Mouse (Mus musculus): ENCODE data around the gene Olfr1438-ps1.
"Not testable (repeated sequence)": the region's sequence is repeated elsewhere in the genome, so short reads cannot be mapped to it uniquely, and the experiment has no call there.

Olfr1438-ps1 gene

DNA sequence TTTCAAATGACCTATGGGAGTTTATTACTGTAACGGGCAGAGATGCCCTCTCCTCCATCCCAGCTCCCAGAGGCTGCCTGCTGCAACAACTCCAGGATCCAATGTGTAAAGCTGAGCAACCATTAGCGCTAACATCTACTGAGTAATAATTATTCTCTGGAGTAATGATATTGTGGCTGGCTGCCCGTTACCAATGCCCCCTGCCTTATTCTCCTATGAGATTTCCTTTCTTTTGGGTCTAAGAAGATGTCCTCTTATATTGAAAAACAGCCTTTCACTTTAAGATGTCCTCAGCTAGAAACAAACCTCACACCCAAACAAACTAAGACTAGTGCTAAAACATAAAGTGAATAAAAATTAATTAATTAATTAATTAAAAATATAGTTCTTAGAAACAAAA is at the start of gene Olfr1438-ps1:
TSS of gene Olfr1438-ps1 (minus strand) at position 101 of the 400 bp plus-strand sequence.
- no peak for DNase-seq

DNA sequence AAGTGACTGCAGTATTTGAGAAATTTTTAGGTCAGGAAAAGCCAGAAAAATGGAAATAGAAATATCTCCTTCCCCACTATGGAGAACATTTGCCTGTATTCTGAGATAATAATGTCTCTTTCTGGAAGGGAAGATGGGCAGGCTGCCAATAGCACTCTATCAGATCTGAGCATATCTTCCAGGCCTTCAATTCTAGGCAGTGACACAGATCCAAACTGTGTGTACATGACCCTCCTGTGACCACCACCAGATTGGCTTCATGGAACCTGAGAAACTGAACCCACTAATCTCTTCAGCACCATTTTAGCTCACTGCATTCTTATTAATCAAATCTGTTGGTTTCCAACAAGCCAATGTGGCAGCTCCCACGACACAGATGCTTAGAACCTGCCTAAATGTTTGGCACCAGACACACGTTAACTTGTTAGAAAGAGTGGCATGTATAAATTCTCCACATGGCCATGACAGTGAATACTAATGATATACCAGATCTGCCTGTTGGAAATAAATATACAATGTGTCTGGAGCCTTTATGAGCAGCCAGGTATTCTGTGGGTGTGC is 38.8 kb upstream of the Olfr1438-ps1 start:
- DNase-seq: no peak

DNA sequence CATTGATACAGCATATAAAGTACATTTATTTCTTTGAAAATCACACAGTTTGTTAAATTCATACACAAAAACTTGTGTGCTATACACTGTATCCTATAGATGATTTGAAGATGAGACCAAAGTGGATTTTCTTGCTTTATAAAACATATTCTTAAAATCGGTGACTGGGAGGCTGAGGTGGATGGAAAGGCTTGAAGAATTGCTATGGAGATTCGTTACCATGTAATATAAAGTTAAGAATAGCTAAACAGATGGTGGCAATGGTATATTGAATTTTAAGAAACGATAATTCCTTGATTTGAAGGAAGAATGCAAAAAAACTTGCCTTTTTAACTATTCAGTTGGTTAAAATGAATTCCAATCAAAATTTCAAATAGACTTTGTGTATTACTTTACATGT is 37.3 kb upstream of the Olfr1438-ps1 start:
- DNase-seq: no peak

DNA sequence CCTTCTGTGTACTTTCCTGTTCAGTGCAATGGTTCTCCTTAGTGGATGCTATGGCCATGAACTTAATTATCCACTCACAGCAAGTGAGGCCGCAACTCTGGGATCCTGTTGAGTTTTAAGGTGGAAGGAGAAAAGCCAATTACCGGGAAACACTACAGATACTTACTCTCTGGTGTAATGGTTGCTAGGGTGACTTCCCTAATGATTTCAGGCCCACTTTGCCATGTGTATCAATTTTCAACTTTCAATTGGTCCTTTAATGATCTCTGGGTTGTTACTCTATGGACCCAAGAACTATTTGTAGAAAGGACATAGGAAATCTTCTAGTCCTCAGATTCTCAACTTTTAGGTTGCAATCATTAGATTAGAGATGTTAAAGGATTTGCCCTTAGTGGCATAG is 10.7 kb downstream of the Olfr1438-ps1 start, which contains the start of gene Olfr1437:
TSS of gene Olfr1437 (minus strand) at position 101 of the 400 bp plus-strand sequence.
- DNase-seq: no peak

DNA sequence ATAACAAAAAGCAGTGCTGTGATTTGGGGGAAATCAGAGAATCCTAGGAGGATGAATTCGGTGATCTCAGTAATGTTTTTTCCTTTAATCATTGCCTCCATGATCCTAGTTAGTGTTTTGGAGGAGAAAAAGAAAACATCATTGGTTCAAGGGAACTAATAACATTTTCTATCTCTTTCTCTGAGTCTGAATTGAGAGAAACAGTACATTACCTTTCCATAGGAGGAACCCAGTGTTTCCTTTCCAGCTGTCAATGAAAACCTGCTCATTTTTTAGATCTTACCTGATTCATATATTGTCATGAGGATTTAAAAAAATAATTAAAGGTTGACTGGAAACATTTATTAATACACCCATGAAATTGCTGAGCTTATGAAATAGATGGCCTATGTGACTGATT is 36.7 kb downstream of the Olfr1438-ps1 start, which contains the start of gene Olfr1436:
TSS of gene Olfr1436 (minus strand) at position 101 of the 400 bp plus-strand sequence.
- not testable (repeated sequence) for DNase-seq

DNA sequence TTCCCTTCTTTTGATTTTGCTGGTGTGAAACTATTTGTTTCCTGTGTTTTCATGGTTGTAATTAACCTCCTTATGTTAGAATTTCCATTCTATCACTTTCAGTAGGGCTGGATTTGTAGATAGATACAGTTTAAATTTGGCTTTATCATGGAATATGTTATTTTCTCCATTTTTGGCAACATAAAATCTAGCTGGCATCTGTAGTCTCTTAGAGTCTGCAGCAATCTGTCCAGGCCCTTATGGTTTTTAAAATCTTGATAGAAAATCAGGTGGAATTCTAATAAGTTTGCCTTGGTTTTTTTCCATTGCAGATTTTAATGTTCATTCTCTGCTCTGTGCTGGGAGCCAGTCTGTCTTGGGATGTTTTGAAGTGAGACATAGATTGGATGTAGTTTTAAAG is 42.7 kb downstream of the Olfr1438-ps1 start:
- no peak for DNase-seq

DNA sequence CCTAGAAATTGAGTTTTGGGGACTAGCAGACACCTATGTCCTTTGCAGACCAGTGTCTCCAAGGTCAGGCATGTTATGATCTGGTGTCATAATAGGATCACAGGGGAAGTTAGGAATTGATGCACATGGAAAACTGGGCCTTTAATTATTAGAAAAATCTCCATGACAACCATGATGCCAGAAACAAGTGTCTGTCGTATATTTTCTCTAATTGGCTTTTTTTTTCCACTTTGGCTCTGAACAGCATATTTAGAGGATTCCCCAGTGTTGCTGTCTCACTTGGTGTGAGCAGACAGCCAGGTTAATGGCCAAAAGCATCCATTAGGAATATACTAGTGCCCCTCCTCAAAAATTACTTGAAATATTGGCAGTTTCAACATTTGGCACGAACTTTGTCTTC is 56.2 kb downstream of the Olfr1438-ps1 start, which contains the start of gene Olfr1434:
TSS of gene Olfr1434 (plus strand) at position 301 of the 400 bp plus-strand sequence.
- DNase-seq: no peak

Data from B cell, adult 2 months (primary cell).